Mouse (Mus musculus) hindbrain, embryonic 11.5 days (tissue): ENCODE results near the gene Arhgef11. TPM values are rescaled to one million over a fixed set of nuclear protein-coding genes. Genes with fewer than 3 reads are reported as not detected.

ENCODE experiments used
- ATAC-seq: fragments of 200-750 bp; cut with Nextera tagmentation; 2 replicates; pipeline ENCODE4 v1.8.0; 2017; ENCODE audit warnings: mild to moderate bottlenecking, moderate TSS enrichment, moderate library complexity; ENCODE audit not compliant: low FRiP score
- DNase-seq: peaks from one replicate; pipeline ENCODE4 v3.0.0-alpha.2; 2015; ENCODE audit warnings: low spot score
- H3K27ac ChIP-seq: fragments of 300-500 bp; sonication (generic); 2 replicates; pipeline ENCODE4 v1.5.1; 2014; ENCODE audit warnings: mild to moderate bottlenecking, low read depth, low read length
- H3K27me3 ChIP-seq: fragments of 300-500 bp; sonication (generic); 2 replicates; pipeline ENCODE4 v1.6.1; 2014; ENCODE audit warnings: mild to moderate bottlenecking, low read length, moderate library complexity, mixed read lengths; ENCODE audit not compliant: control insufficient read depth, insufficient read depth
- H3K36me3 ChIP-seq: fragments of 300-500 bp; sonication (generic); 2 replicates; pipeline ENCODE4 v1.6.1; 2014; ENCODE audit warnings: mild to moderate bottlenecking, low read length, moderate library complexity, mixed read lengths; ENCODE audit not compliant: control insufficient read depth, insufficient read depth
- H3K4me1 ChIP-seq: fragments of 300-500 bp; sonication (generic); replicated peaks from 2 replicates; pipeline ENCODE4 v1.6.1; 2014; ENCODE audit warnings: low read length, mixed read lengths; ENCODE audit not compliant: control insufficient read depth, insufficient read depth
- H3K4me2 ChIP-seq: fragments of 300-500 bp; sonication (generic); replicated peaks from 2 replicates; pipeline ENCODE4 v1.6.1; 2014; ENCODE audit warnings: mild to moderate bottlenecking, low read depth, low read length
- H3K4me3 ChIP-seq: fragments of 300-500 bp; sonication (generic); 2 replicates; pipeline ENCODE4 v1.5.1; 2014; ENCODE audit warnings: low read depth, low read length
- H3K9ac ChIP-seq: fragments of 300-500 bp; sonication (generic); 2 replicates; pipeline ENCODE4 v1.6.1; 2014; ENCODE audit warnings: low read depth, low read length
- H3K9me3 ChIP-seq: fragments of 300-500 bp; sonication (generic); 2 replicates; pipeline ENCODE4 v1.6.1; 2016; ENCODE audit warnings: low read length; ENCODE audit not compliant: control insufficient read depth
- WGBS: fragments of 180-500 bp; shearing (Covaris S2); extraction: QIAGEN DNeasy Blood & Tissue Kit; methylation state at CpG from one replicate; pipeline ENCODE4 v1.1.7; 2014; 5-methylcytosine and 5-hydroxymethylcytosine counted together
- polyA plus RNA-seq: library from polyadenylated mRNA; unstranded; fragments of >200 nt; fragmentation: Nextera tagmentation; extraction: Ambion mirVana; gene quantifications from 2 replicates; pipeline ENCODE4 v1.2.1, GENCODE M21; 2014

The Arhgef11 gene
- polyA plus RNA-seq, 1 experiment from 2014 or later, result 18.6 TPM

DNA sequence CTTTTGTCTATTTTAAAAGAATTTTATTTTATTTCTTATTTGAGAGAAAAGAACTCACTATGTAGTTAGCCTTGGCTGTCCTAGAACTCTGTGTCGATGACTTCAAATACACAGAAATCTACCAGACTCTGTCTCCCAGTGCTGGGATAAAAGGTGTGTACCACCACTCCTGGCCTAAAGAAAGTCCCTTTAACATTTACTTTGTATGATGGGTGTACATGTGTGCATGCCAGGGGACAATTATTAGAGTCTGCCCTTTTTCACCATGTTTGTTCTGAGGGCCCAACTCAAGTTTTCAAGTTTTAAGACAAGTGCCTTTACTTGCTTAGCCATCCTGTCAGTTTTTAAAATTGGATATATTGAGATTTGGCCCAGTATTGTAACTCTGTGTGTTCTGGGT lies 28.8 kb downstream of the Arhgef11 start:
- no peak for ATAC-seq
- Histone ChIP-seq H3K9ac (no peak overlapping the region), H3K4me3 (no peak overlapping the region), H3K9me3 (no peaks in the 10 kb centered on the region), H3K36me3 (no peaks in the 10 kb centered on the region), H3K4me2 (no peak overlapping the region), H3K27ac (no peak overlapping the region), H3K4me1 (no peaks in the 10 kb centered on the region), H3K27me3 (no peaks in the 10 kb centered on the region)
- no peak for DNase-seq
- 100% methylated on average over 1 of the region's 1 CpGs for WGBS

DNA sequence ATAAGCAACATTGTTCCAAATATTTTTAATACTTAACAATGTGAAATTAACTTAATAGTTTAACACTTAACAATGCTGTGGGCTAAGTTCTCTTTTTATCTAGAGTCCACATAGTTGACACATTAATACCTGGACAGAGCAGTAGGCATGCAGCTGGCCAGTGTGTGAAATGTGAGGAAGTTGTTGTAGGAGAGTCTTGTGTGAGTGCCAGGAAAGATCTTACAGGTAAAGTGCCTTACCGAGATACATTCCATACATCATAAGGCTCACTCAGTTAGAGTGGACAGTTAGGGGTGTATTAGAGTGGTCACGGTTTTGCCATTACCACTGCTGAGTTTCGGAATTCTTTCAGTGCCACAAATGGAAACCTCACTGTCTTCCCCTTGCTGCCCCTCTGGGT lies 31.7 kb downstream of the Arhgef11 start:
- Histone ChIP-seq H3K27me3 (no peaks in the 10 kb centered on the region), H3K4me2 (no peak overlapping the region), H3K27ac (no peak overlapping the region), H3K9ac (no peak overlapping the region), H3K4me1 (no peaks in the 10 kb centered on the region), H3K36me3 (no peaks in the 10 kb centered on the region), H3K4me3 (no peak overlapping the region), H3K9me3 (no peaks in the 10 kb centered on the region)
- DNase-seq (no peak), ATAC-seq (no peak)
- WGBS, result 95% methylated on average over 3 of the region's 3 CpGs

DNA sequence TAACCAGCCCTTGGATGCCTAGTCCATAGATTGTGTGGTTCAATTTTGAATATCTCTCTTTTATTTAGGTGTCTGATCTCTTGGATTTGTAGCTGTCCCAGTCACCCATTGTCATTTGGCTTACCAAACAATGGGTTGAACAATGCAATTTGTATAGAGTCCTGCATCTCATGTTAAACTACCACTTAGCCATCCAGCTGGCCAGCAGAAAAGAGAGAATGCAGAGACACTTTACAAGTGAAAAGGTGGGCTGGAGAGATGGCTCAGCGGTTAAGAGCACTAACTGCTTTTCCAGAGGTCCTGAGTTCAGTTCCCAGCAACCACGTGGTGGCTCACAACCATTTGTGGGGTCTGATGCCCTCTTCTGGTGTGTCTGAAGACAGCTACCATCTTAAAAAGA lies 41.0 kb downstream of the Arhgef11 start:
- Histone ChIP-seq H3K4me2 (no peak overlapping the region), H3K27me3 (no peaks in the 10 kb centered on the region), H3K4me1 (no peaks in the 10 kb centered on the region), H3K9me3 (no peaks in the 10 kb centered on the region), H3K4me3 (no peak overlapping the region), H3K27ac (no peak overlapping the region), H3K9ac (no peak overlapping the region), H3K36me3 (no peaks in the 10 kb centered on the region)
- ATAC-seq, result no peak
- no peak for DNase-seq
- 75% methylated on average over 2 of the region's 2 CpGs for WGBS

DNA sequence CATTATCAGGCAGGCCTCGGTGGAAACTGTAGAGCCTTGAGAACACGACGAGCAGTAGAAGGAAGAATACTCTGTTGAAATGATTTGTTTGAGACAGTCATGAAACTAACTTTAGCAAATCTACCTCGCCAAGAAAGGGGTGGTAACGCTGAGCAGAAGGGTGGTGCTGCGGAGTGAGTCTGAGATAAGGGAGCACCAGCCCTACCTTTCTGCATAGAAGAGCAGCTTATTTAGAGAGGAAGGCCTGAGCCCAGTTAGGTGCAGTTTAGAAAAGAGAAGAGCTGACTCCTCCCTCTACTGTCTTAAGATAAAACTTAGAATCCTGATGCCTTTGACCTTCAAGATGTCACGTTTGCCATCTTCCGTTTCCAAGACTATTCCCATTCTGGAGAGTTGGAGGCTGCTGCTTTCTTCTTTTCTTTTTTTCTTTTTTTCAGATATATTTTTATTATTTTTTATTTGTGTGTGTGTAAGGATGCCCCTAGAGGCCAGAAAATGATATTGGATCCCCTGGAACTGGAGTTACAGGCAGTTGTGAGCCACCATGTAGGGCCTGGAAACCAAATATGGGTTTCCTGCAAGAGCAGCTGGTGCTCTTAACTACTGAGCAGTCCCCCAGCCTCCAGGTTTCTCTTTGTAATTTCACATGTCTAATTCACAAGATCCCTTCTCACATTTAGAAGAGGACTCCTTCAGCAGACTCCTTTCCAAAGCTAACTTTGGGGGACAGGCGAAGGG lies 42.5 kb downstream of the Arhgef11 start:
- WGBS, result 90% methylated on average over 9 of the region's 9 CpGs

DNA sequence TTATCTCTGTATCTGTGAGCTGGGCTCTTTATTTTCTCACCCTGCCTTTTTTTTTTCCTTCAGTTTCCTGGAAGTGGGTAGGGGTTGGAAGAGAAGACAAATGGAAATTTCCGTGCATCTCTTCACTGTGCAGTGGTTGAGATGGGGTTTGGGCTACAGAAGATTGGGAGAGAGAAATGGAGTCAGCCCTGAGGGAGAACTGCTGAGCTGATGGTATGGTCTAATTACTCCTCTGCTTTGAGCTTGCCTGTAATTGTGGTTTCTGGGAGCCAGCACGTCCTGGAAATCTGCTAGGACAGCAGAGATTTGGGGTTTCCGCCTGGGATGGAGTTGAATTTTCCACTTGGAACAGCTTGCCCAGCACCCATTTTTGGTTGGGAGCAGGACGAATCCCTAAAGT lies 43.1 kb downstream of the Arhgef11 start:
- Histone ChIP-seq H3K9me3 (no peaks in the 10 kb centered on the region), H3K4me2 (no peak overlapping the region), H3K4me3 (no peak overlapping the region), H3K27me3 (no peaks in the 10 kb centered on the region), H3K9ac (no peak overlapping the region), H3K36me3 (no peaks in the 10 kb centered on the region), H3K27ac (no peak overlapping the region), H3K4me1 (no peaks in the 10 kb centered on the region)
- DNase-seq (no peak), ATAC-seq (no peak)
- WGBS, result 90% methylated on average over 4 of the region's 4 CpGs

More for the DNA sequence above, 42.5 kb downstream of the Arhgef11 start:
- H3K4me3 ChIP-seq, result no peak overlapping the region
- H3K36me3 ChIP-seq, result no peaks in the 10 kb centered on the region
- H3K27ac ChIP-seq, result no peak overlapping the region
- H3K9ac ChIP-seq, result no peak overlapping the region
- no peak overlapping the region for H3K4me2 ChIP-seq
- H3K4me1 ChIP-seq, result no peaks in the 10 kb centered on the region
- ATAC-seq, result no peak
- H3K9me3 ChIP-seq, result no peaks in the 10 kb centered on the region
- DNase-seq, result no peak
- no peaks in the 10 kb centered on the region for H3K27me3 ChIP-seq

DNA sequence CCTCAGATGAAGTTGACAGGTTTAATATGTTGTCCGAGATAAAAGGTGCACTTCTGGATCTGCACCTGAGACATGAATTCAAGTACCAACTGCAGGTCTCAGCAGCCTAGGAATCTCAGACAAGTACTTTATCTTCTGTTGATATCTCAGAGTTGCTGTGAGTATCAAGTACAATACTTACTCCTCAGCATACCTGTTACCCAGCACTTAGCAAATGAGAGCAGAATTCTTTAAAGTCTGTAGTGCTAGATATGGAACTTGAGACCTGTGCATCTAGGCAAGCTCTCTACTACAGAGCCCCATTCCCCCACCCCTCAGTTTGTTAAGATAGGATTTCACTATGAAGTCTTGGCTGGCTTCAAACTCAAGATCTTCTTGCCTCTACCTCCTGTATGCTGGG lies 43.9 kb downstream of the Arhgef11 start:
- ATAC-seq (no peak), DNase-seq (no peak)
- H3K4me3 ChIP-seq, result no peak overlapping the region
- H3K4me2 ChIP-seq, result no peak overlapping the region
- no peak overlapping the region for H3K9ac ChIP-seq
- no peak overlapping the region for H3K27ac ChIP-seq
- H3K4me1 ChIP-seq, result no peaks in the 10 kb centered on the region
- 93% methylated on average over 1 of the region's 1 CpGs for WGBS
- H3K9me3 ChIP-seq, result no peaks in the 10 kb centered on the region
- H3K36me3 ChIP-seq, result no peaks in the 10 kb centered on the region
- H3K27me3 ChIP-seq, result no peaks in the 10 kb centered on the region

DNA sequence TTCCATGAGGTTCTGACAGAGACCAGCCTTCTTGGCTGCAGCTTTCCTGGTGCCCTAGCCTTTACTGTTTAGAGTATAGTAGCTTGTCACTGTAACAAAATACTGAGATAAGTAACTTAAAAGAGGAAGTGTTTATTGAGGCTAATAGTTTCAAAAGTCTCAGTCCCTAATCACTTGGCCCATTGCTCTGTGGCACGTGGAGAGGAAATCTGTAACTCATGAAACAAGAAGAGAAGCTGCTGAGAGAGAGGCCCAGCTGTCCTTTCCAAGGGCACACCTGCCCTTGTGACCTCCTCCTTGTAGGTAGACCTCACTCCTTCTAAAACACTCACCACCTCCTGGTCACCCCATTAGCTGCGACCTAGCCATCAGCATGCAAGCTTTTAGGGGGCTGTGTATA lies 101.2 kb downstream of the Arhgef11 start:
- Histone ChIP-seq H3K4me2 (no peak overlapping the region), H3K4me1 (no peaks in the 10 kb centered on the region), H3K9me3 (no peaks in the 10 kb centered on the region), H3K4me3 (no peak overlapping the region), H3K27me3 (no peaks in the 10 kb centered on the region), H3K27ac (no peak overlapping the region), H3K9ac (no peak overlapping the region), H3K36me3 (peaks cover 5% of the 10 kb centered on the region; the same call in 1 of the 2 replicates)
- ATAC-seq (no peak), DNase-seq (no peak)
- WGBS, result 79% methylated on average over 2 of the region's 2 CpGs

DNA sequence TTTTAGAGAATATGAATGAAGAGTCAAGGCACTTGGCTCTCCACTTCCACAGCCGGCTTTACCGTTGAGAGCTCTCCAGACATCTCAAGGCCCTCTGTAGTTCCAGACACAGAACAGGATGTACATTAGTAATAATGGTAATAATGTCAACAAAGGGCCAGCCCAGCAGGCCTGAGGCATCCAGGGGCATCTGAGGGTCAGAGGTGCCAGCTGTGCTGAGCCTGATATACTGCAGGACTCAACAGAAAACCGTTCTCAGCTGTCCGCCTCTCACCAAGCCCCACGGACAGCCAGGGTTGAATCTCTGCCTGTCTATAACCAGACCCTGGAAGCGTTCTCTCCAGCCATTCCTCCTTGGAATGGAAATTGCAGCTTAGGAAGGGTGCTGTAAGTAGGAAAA lies 107.2 kb downstream of the Arhgef11 start:
- Histone ChIP-seq H3K36me3 (peaks cover 11% of the 10 kb centered on the region; the same call in 1 of the 2 replicates), H3K4me3 (no peak overlapping the region), H3K4me2 (no peak overlapping the region), H3K9ac (no peak overlapping the region), H3K9me3 (no peaks in the 10 kb centered on the region), H3K27ac (no peak overlapping the region), H3K4me1 (no peaks in the 10 kb centered on the region), H3K27me3 (no peaks in the 10 kb centered on the region)
- DNase-seq (no peak), ATAC-seq (no peak)
- 83% methylated on average over 6 of the region's 6 CpGs for WGBS

DNA sequence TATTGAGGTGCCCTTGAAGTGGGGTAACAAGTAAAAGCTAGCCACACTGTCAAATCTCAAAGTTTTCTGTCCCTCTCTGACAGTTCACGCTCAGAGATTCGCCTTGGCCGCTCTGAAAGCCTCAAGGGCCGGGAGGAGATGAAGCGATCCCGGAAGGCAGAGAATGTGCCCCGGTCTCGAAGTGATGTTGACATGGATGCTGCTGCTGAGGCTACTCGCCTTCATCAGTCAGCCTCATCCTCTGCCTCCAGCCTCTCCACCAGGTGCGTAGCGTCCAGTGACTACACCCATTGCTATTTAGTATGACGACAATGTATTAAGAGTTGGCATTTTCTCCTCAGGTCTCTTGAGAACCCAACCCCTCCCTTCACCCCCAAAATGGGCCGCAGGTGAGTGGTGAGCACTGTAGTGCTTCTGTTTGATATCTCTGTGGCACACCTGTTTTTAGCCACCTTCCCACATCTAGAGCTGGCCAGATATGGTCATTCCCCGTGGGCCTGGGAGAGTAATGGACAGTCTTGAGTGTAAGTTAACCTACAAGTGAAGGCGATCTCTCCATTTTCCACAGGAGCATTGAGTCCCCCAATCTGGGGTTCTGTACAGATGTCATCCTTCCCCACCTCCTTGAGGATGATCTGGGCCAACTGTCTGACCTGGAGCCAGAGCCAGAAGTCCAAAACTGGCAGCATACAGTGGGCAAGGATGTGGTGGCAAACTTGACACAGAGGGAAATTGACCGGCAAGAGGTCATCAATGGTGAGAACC lies 108.2 kb downstream of the Arhgef11 start:
- DNase-seq, result no peak
- ATAC-seq, result no peak
- Histone ChIP-seq H3K4me1 (no peaks in the 10 kb centered on the region), H3K4me3 (no peak overlapping the region), H3K36me3 (peaks cover 12% of the 10 kb centered on the region; the same call in 1 of the 2 replicates), H3K9ac (no peak overlapping the region), H3K4me2 (no peak overlapping the region), H3K27me3 (no peaks in the 10 kb centered on the region), H3K27ac (no peak overlapping the region), H3K9me3 (no peaks in the 10 kb centered on the region)
- 96% methylated on average over 16 of the region's 16 CpGs for WGBS
